Mouse (Mus musculus) Patski (cell line): Measurements from ENCODE around the gene Dhdh. TPM values are rescaled to one million over a fixed set of nuclear protein-coding genes. Genes with fewer than 3 reads are reported as not detected.
A peak's percentile ranks its signal among the peaks of the same experiment; 100 is the strongest.

Experiments used
- ATAC-seq: fragments of 100-300 bp; one replicate; pipeline ENCODE4 v1.8.0; 2021
- CTCF ChIA-PET: fragments of 350-600 bp; sonication (Branson Sonifier 250); formaldehyde crosslinking; loops from one replicate; lab custom pipeline; 2022; ENCODE audit warnings: inconsistent platforms; lab: Charles Lee
- POLR2A ChIA-PET: fragments of 350-600 bp; sonication (Branson Sonifier 250); formaldehyde crosslinking; loops from one replicate; lab custom pipeline; 2022; ENCODE audit warnings: antibody characterized with exemption, inconsistent platforms; lab: Charles Lee
- DNase-seq: peaks from one replicate; pipeline ENCODE4 v3.0.0-alpha.2; 2011; ENCODE audit warnings: low read depth, low spot score
- H3K27me3 ChIP-seq: fragments of 371-371 bp; one replicate; pipeline ENCODE4 v1.5.1; 2021
- CTCF ChIP-seq: fragments of 100-300 bp; IDR thresholded peaks from one replicate; pipeline ENCODE4 v1.5.1; 2021
- in situ Hi-C: fragments of 300-500 bp; cut with MboI; formaldehyde crosslinking; loops from 3 replicates; pipeline ENCODE4 v1.11.1; 2018; ENCODE audit warnings: low pct_unique_long_range_greater_than_20kb, mixed read lengths
- polyA plus RNA-seq: library from polyadenylated mRNA; unstranded; gene quantifications from one replicate; pipeline ENCODE4 v1.2.3, GENCODE M21; 2021

Dhdh gene
- polyA plus RNA-seq, 1 experiment from 2014 or later, result 0.06 TPM

DNA sequence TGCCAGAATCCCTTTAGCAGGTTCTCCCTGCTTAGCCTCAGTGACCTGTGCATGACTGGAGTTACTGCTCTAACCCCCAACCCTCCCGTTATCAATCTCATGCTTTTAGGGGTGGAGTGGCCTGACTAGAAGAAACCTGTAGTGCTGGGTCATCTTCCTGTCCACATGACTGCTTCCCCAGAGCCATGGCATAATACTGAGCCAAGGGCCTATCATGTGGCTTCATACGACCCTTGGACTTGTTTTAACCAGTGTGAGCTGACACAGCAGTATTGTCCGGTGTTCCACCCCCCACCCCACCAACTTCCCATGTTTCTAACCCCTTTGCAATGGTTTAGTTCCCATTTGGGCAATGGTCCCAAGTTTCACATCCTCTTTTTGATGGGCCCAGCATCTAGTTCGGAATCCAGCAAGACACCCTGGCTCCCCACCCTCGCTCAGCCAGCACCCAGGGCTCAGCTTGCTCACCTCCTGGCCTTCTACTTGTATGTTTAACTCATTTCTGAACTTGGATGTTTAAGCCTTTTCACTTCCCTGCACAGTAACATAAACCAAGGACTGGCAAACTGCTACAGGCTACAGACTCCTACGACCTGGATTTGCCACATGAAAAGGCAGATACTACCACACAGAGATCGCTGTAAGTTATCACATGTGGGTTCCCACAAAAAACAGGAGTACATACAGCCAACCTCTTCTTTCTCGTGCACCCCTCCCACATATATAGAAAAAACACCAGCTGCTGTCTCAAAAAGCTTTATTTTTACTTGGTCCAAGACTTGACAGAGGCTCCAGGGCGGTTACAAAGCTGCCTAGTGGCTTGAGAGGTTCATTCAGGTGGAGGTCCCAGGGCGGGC lies 31.2 kb downstream of the Dhdh start:
- in situ Hi-C loops, result no loop called here
- no peak for TF ChIP-seq CTCF
- ATAC-seq, result peak; percentile 17
- ChIA-PET POLR2A (interaction anchor here (1.2 to 1.7 kb wide), 3 partner anchors 9 to 21 kb away, joined by 3 to 7 read pairs (median 4); partner anchors contain the start of gene Bax), CTCF (interaction anchor here (1.9 to 3.4 kb wide), 4 partner anchors 8 to 23 kb away, joined by 6 to 11 read pairs (median 9); partner anchors contain the start of genes Bax and Gys1)
- no peak for DNase-seq
- no peaks in the 10 kb centered on the region for H3K27me3 ChIP-seq

DNA sequence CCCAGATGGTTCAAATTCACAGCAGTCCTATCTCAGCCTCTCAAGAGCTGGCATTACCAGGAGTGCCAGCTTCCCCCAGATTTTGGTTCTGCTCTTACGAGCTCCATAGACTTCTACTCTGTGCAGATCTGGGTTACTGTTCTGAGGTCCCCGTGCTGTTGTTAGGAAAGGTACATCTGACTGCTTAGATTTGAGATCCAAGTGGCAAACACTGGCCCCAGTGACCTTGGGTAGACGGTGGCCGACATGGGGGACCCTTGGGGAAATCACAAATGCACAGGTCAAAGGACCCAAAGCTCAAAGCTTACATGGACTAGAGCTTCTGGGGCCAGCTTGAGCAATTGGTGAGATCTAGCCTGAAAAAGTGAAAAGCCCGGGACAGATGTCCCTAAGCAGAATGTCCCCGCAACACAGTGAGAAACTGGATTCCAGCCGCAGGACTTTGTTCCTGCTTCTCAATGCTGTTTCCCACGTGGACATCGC lies 31.8 kb downstream of the Dhdh start:
- H3K27me3 ChIP-seq, result no peaks in the 10 kb centered on the region
- DNase-seq (no peak), ATAC-seq (peak; percentile 9)
- POLR2A ChIA-PET, result interaction anchor here (0.7 to 1.7 kb wide), 6 partner anchors 9 to 69 kb away, joined by 3 to 7 read pairs (median 4); partner anchors contain the start of gene Bax
- in situ Hi-C loops, result no loop called here
- no peak for TF ChIP-seq CTCF
- CTCF ChIA-PET, result interaction anchor here (1.9 to 3.4 kb wide), 4 partner anchors 9 to 22 kb away, joined by 6 to 11 read pairs (median 9); partner anchors contain the start of genes Bax and Gys1

- ATAC-seq (no peak), DNase-seq (no peak)
- in situ Hi-C loops, result no loop called here
- POLR2A ChIA-PET, result interaction anchor here (0.7 to 1.4 kb wide), 5 partner anchors 9 to 69 kb away, joined by 3 to 4 read pairs (median 3); no protein-coding TSS in a partner anchor
- no peak for TF ChIP-seq CTCF
- no peaks in the 10 kb centered on the region for H3K27me3 ChIP-seq
- CTCF ChIA-PET, result interaction anchor here (1.9 to 3.4 kb wide), 4 partner anchors 8 to 22 kb away, joined by 6 to 11 read pairs (median 9); partner anchors contain the start of genes Bax and Gys1
Observed at GRCm38 (mm10) chr7:45455932-45456696, 32.5 kb downstream of the Dhdh start.

DNA sequence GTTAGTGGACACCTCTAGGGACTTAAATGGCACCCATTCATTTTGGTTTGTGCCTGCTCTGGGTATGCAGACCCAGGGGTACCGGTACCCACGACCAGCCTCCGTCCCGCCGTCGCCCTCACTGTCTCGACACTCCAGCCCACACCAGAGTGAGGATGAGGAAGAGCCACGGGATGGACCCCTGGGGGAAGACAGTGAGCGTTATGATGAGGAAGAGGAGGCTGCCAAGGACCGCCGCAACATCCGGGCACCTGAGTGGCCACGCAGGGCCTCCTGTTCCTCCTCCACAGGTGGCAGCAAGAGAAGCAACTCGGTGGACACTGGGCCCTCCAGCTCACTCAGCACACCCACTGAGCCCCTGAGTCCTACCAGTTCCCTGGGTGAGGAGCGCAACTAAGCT lies 33.6 kb downstream of the Dhdh start:
- ATAC-seq (no peak), DNase-seq (no peak)
- in situ Hi-C loops, result no loop called here
- no peak for TF ChIP-seq CTCF
- POLR2A ChIA-PET, result interaction anchor here (0.6 kb wide), 1 partner anchor 12 kb away, joined by 4 read pairs; the partner anchor contains the start of gene Bax
- CTCF ChIA-PET, result interaction anchor here (3.4 kb wide), 1 partner anchor 21 kb away, joined by 10 read pairs; the partner anchor contains the start of gene Gys1
- H3K27me3 ChIP-seq, result no peaks in the 10 kb centered on the region

GRCm38 (mm10) chr7:45451344-45451982 lies 37.1 kb downstream of the Dhdh start:
- no peak for DNase-seq
- ChIA-PET CTCF (interaction anchor here (0.7 to 1.4 kb wide), 5 partner anchors 8 to 108 kb away, joined by 3 to 6 read pairs (median 3); partner anchors contain the start of genes Gys1 and Ruvbl2), POLR2A (interaction anchor here (1.3 kb wide), 1 partner anchor 15 kb away, joined by 3 read pairs; no protein-coding TSS in a partner anchor)
- no peak for TF ChIP-seq CTCF
- ATAC-seq, result no peak
- H3K27me3 ChIP-seq, result no peaks in the 10 kb centered on the region
- in situ Hi-C loops, result no loop called here

DNA sequence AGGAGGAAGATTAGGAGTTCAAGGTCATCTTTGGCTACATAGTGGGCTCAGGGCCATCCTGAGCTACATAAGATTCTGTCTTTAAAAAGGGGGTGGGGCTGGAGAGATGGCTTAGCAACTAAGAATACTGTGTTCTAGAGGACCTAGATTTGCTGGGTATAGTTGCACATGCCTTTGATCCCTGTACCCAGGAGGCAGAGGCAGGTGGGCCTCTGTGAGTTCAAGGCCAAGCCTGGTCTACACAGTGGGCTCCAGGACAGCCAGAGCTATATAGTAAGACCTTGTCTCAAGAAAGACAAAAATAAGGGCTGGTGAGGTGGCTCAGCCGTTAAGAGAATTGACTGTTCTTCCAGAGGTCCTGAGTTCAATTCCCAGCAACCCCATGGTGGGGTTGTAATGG lies 38.6 kb downstream of the Dhdh start:
- ChIA-PET CTCF (interaction anchor here (1.2 kb wide), 1 partner anchor 15 kb away, joined by 3 read pairs; the partner anchor contains the start of gene Gys1), POLR2A (no interaction called here)
- TF ChIP-seq CTCF, result no peak
- DNase-seq (no peak), ATAC-seq (no peak)
- in situ Hi-C loops, result no loop called here
- H3K27me3 ChIP-seq, result no peaks in the 10 kb centered on the region

GRCm38 (mm10) chr7:45447325-45447990 lies 41.1 kb downstream of the Dhdh start:
- in situ Hi-C loops, result no loop called here
- POLR2A ChIA-PET, result no interaction called here
- no peaks in the 10 kb centered on the region for H3K27me3 ChIP-seq
- no peak for TF ChIP-seq CTCF
- DNase-seq, result no peak
- no peak for ATAC-seq
- CTCF ChIA-PET, result interaction anchor here (1.0 to 1.8 kb wide), 2 partner anchors 10 to 16 kb away, joined by 3 to 8 read pairs; no protein-coding TSS in a partner anchor

- in situ Hi-C loops, result no loop called here
- ATAC-seq, result no peak
- no peak for TF ChIP-seq CTCF
- no peak for DNase-seq
- ChIA-PET POLR2A (no interaction called here), CTCF (no interaction called here)
- H3K27me3 ChIP-seq, result no peaks in the 10 kb centered on the region
Observed at GRCm38 (mm10) chr7:45446589-45446988, 42.0 kb downstream of the Dhdh start.
